Mouse (Mus musculus): ENCODE data around the gene Golgb1.
"Not testable (repeated sequence)": the region's sequence is repeated elsewhere in the genome, so short reads cannot be mapped to it uniquely, and the experiment has no call there.

Gene Golgb1

DNA sequence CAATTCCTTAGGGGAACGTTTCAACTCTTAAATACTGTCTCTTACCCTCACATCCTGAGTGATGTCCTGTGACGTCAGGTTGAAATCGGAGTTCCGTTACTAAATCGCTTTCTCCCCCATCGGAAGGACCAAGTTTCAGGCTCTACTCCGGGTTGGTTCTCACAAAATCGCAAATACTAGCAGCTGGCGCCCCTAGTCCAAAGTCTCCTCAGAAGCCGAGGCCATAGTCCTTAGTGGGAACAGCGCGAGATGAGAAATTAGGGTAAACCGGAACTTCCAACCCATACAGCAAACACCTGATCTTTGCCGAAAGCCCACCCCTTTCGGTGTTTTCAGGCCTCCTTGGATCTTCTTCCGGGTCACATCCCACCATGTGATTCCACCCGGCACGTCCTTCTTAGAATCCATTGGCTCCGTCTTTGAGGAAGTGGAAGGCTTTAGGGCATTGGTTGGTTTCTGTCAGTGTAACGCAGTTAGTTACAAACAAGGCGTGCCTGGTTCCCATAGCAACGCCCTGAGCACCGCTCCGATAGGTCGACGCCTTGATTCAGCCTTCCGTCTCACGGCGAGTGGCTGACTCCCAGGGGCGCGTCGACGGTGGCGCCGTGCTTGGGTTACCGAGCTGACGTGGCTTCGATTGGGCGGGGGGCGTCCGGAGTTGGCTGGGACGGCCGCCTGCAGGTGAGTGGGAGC lies at the start of gene Golgb1, which contains the start of gene Eaf2:
Gene Golgb1 (plus strand): TSS at position 558 of the 693 bp plus-strand sequence.
Gene Eaf2 (minus strand): TSS at position 421 of the 693 bp plus-strand sequence.
- DNase-seq (ENCODE audit: low read depth, low spot score) = peak; percentile 99

DNA sequence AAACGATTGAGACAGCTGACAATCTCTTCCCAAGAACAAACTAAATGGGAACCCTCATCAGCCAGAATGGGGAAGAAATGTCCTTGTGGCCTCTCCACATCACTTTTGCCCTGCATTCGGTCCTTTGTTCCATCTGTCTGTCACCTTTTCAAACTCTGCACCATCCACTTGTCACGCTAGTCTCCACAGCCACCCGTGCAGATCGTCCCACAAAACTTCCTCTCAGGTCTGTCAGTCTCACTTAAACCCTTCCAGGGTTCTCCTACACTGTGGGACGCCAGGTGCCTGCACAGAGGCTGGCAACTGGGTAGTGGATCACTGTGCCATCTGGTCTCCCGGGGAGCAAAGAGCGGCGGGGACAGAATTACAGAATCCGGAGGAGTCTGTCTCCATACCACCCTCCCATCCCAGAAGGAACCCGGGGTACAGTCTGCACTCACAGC lies 47.3 kb upstream of the Golgb1 start:
- no peak for DNase-seq (ENCODE audit: low read depth, low spot score)

DNA sequence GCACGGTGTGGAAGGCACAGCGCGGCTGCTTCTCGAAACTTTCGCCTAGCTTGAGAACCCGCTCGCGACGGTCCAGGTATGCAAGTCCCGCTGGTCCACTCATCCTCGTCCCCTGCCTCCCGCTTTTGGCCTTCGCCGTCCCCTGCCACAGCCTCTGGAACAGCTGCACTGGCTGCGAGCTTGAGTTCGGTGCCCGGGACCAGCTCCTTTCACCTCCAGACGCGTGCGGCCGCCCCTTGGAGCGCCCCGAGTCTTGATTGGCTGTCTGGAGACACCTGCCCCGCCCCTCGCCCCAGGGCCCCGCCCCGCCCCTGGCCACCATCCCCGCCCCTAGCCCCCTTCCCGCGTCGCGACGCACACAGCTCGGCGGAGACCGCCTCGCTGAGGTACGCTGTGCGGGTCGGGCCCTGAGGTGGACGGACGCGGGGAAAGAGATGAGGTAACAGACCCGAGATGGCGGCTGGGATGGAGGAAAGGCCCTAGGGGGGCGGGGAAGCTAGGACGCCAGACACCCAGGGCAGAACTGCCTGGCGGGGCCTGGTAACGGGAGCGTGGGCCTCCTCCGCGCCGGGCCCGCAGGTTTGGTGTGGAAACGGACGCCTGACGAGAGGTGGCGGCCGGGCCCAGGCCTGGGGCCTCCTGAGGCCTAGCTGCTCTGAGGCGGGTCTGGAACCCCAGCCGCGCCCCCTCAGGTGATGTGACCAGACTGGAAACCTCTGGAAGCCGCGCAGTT lies 46.7 kb upstream of the Golgb1 start, which contains the start of gene Iqcb1:
Gene Iqcb1 (plus strand): TSS at position 332 of the 733 bp plus-strand sequence.
- DNase-seq (ENCODE audit: low read depth, low spot score) = peak; percentile 53

DNA sequence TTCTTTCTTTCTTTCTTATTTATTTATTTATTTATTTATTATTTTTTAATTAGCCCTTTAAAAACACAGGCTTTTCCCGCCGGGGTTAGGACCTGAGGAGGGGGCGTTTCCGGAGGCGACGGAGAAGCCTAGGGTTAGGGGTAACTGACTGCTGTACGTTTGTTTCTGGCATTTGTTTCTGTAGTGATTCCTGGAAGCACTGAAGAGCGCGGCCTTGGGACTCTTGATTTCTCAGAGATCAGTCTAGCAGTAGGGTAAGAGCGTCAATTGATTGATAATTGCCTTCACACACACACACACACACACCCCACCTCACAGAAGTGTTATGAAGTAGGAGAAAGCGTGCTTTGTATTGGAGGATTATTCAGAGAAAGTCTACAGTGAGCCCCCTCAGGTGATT lies 46.1 kb upstream of the Golgb1 start:
- no peak for DNase-seq (ENCODE audit: low read depth, low spot score)

DNA sequence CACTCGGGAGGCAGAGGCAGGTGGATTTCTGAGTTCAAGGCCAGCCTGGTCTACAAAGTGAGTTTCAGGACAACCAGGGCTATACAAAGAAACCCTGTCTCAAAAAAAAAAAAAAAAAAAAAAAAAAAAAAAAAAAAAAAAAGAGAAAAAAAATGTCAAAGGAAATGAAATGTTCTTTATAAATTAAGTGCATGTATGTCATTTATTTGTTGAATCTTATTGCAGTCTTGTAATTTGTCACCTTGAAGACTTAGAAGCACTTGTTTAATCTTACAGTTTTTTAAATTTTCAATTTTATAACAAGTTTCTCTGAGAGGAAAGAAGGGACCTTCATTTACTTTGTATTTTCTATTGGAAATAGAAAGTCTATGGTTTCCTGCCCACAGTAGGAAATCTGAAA lies 28.0 kb upstream of the Golgb1 start:
- DNase-seq (ENCODE audit: low read depth, low spot score) = not testable (repeated sequence)

DNA sequence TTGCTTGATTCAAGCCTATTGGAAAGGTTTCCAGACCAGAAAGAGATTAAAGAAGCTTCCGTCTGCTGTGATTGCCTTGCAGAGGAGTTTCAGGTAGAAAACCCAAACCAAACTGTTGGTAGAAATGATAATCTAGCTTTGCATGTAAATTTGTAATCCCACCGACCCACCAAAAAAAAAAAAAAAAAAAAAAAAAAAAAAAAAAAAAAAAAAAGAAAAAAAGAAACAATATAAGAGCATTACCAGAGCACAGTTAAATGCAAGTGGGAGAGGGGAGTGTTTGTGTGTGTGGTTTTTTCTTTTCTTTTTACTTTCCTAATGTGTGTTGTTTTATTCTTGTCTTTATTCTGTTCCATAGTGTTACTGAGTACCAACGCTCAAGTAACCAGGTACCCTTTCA lies 23.7 kb upstream of the Golgb1 start:
- DNase-seq (ENCODE audit: low read depth, low spot score) = no peak

DNA sequence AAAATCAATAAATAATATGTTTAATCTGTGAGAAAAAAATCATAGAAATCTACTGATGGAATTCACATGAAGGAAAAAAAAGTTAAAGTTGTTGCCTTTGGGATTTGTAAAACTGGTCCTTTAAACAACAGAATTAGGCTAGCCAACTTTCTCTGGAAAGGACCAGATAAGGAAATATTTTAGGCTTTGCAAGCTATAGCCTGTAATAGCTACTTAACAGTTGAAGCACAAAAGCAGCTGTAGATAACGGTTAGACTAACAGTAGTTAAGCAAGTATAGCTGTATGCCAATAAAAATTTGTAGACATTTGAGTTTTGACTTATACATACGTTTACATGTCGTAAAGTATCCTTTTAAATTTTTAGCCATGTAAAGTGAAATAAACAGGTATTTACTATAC lies 11.4 kb upstream of the Golgb1 start:
- DNase-seq (ENCODE audit: low read depth, low spot score) = no peak

DNA sequence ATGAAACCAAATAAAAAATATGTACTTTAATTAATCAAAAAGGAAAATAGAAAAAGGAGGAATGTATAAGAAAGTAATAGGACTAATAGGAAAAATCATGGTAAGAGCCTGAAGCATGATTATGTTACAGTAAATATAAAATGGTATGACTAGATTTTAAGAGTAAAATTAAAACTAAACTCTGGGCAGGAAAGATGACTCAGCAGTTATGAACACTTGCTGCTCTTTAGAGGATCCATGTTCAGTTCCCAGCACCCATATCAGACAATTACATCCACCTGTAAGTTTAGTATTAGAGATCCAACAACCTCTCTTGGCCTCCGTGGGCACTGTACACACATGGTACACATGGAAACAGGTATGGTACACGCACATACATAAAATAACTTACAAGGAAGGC lies 5.5 kb upstream of the Golgb1 start:
- DNase-seq (ENCODE audit: low read depth, low spot score) = no peak

DNA sequence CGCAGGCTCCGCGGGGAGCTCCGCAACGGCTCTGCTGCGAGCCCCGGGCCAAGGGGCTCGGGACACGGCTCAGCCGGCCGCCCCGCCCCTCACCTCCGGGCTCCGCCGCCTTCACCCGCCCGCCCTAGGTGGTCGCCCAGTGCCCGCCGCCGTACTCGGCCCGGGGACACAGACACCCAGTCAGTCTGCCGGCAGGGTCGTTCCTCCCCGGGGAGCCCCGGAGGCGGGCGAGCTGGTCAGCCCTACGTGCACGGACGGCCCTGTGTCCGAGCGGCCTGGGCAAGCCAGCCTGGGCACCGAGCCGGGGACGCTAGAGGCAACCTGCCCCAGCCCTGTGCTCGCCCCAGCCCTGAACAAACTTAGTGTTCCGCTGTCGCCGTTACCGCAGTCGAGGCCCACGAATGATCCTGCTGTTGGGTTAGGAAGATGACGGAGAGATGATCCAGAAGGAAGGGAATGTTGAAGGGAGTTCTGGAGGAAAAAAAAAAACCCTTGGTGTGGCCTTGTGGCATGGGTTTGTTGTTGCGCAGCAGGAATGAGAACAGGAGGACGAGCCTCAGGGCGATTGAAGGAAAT lies 424 bp downstream of the Golgb1 start:
- no peak for DNase-seq (ENCODE audit: low read depth, low spot score)

DNA sequence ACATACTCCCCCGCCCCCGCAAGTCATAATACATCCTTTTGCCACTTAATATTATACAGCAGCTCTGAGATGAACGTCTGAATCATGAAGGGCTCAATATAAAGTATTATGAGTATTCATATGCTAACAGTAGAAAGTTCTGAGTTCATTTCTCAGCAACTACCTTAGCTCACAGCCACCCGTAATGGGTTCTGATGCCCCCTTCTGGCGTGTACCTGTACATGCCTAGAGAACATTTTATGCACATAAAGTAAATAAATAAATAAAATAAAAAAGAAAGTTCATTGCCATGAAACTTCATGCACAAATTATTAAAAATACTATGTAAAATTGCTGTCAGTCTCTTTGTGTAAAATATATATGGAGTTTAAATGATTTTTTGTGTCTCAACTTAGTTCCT lies 2.4 kb downstream of the Golgb1 start:
- no peak for DNase-seq (ENCODE audit: low read depth, low spot score)

DNA sequence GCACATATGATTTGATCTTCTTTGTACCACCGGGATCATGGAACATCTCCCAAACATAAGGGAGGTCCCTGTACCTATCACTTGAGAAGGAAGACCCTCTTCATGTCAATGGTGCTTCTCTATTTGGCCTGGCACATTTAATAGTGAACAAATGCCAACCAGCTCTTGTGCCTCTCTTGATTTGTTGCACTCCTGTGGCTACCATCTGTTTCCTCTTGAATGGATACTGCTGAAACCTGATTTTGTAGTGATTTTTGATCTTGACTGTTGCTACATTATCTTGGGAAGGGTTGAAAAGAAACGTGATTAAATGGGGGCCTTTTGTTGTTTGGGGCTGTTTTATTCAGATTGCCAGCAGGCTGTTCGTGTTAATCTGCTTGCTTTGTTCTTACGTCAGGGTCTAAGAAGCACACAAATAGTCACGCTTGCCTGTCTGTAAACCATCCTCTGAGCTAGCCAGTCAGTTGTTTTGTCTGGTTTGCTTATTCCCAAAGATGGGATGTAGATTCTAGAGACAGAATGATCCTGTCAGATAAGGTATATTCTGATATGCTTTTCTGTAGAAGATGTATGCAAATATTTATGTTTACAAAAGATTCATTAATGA lies 7.9 kb downstream of the Golgb1 start:
- DNase-seq (ENCODE audit: low read depth, low spot score) = no peak

DNA sequence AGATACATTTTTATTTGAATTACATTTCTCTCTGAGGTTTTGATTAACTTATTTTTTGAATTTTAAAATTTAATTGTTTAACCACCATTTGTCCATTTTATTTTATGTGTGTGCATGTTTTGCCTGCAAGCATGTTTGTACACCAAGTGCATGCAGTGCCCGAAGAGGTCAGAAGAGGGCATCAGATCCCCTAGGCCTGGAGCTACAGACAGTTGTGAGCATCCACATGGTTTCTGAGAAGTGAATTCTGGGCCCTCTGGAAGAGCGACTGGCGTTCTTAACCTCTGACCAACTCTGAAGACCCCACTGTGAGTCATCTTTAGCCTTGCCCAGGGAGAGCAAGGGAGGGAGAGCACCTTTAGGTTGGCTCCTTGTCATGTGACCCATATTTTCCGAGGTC lies 9.9 kb downstream of the Golgb1 start:
- no peak for DNase-seq (ENCODE audit: low read depth, low spot score)

DNA sequence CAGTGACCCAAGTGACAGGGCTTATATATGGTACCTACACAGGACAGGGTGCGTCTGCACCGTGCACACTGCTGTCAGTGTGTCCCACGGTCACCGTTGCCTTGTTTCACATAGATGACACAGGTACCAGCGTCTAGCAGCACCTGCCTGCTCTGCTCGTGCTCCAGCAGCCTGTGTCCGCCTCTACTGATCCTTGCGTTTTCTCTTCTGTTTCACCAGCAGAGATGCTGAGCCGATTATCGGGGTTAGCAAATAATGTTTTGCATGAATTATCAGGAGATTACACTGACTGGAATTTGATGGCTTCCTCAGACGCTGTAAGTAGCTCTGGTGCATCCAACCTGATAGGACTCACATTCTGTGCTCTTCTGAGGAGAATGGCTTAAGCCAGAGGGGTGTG lies 11.0 kb downstream of the Golgb1 start:
- DNase-seq (ENCODE audit: low read depth, low spot score) = peak; percentile 54

DNA sequence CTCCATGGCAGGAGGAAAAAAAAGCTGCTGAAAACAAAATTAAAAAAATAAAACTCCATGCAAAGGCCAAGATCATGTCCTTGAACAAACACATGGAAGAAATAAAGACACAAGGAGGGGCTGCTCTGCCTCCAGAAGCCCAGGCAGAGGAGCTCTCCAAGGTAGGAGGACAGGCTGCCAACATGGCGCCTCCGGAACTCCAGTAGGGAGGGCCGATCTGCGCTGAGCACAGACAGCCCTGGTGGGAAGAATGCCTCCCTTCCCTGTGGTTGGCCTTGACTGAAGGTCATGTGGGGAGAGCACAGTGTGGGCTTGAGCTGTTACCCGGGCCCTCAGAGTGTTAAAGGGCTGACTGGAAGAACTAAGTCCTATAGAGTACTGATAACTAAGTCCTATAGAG lies 12.6 kb downstream of the Golgb1 start:
- DNase-seq (ENCODE audit: low read depth, low spot score) = no peak

DNA sequence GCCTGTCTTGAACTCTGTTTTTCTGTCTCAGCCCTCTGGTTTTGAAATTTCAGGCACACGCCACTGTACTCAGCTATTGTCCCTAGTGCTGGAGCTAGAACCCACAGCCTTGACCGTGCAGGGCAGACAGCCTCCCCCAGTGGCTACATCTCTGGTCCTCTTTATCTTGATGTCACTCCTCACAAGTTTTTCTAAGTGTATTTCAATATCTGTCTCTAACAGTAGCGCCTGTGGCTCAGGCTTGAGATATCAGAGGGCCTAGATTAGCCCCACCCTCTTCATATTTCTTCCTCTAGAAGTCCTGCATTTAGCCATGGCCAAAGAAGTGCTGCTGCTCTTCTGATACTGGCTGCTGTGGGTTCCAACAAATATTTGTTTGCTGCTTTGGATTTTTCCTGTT lies 15.6 kb downstream of the Golgb1 start:
- no peak for DNase-seq (ENCODE audit: low read depth, low spot score)

DNA sequence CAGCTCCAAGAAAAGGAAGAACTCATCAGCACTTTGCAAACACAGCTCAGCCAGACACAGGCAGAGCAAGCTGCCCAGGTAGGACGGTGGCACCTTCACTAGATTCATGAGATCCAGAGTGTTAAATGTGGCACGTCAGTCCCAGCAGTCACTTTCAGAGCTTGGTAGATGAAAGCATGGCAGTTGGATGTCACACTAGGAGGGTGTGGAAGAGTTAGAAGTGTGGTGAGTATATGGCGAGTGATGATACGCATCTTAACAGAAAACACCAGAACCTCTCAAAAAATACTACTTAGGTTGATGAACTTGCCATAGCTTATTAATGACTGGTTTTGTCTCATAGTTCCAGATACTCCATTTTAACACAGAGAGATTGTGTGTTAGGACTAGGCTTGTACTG lies 16.5 kb downstream of the Golgb1 start:
- no peak for DNase-seq (ENCODE audit: low read depth, low spot score)

DNA sequence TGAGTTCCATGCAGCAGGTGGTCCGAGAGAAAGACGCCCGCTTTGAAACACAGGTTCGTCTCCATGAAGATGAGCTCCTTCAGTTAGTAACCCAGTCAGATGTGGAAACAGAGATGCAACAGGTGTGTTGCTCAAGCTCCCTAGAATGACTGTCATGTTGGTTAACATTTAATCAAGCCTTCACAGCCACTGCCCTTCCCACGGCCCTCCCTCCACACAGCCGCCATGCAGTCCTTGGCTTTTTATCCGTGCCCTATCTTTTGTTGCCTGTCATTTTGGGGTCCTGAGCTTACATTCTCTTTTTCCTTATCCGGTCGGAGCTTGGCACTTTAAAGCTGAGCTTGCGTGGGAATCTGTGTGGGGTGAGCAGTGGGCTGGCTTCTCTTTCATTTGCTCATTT lies 18.4 kb downstream of the Golgb1 start:
- no peak for DNase-seq (ENCODE audit: low read depth, low spot score)

DNA sequence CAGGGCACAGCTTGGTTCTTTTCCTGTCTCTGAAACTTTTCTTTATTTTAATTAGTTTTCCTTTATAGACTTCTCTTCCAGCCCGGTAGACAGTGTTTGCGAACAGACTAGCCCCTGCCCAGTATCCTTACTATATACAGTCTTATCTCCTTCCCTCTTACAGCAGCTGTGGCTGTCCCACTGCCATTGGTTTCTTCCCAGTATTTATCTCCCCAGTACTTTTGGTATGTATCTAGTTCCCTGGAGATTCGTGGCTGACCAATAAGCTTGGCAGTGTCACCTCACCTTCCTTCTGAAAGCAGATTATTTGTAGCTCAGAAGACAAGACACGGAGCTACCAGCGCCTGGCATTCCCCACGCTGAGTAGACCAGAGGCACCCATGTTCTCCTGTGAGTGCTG lies 21.8 kb downstream of the Golgb1 start:
- DNase-seq (ENCODE audit: low read depth, low spot score) = no peak

DNA sequence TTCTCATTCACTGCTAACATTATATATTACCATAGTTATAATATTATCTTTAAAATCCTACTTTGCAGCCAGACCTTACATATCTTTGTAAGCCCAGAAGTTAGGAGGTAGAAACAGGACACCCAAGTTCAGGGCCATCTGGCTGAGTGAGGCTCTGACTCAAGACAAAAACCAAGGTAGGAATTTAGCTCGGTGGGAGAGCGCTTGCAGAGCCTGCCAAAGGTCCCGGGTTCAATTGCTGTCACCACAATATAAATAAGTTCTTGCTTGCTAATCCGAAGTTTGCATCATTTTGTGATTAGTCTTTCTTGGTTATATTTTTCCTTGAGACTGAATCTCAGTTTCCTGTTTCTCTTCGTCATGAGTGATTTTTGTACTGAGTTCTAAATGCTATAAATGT lies 28.2 kb downstream of the Golgb1 start:
- DNase-seq (ENCODE audit: low read depth, low spot score) = no peak

DNA sequence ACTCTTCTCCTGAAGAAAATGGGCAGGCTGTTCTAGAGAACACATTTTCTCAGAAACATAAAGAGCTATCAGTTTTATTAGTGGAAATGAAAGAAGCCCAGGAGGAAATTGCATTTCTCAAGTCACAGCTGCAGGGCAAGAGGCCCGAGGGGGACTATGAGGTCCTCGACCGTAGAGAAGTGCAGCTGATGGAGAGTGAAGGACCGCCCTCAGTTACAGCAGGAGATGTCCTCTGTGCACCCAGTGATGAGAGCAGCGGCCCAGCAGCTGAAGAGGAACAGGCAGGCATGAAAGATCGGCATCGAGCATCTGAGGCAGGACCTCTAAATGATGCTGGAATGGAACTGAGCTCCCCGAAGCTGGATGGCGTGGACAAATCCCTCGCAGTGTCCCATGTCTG lies 37.0 kb downstream of the Golgb1 start:
- DNase-seq (ENCODE audit: low read depth, low spot score) = no peak

DNA sequence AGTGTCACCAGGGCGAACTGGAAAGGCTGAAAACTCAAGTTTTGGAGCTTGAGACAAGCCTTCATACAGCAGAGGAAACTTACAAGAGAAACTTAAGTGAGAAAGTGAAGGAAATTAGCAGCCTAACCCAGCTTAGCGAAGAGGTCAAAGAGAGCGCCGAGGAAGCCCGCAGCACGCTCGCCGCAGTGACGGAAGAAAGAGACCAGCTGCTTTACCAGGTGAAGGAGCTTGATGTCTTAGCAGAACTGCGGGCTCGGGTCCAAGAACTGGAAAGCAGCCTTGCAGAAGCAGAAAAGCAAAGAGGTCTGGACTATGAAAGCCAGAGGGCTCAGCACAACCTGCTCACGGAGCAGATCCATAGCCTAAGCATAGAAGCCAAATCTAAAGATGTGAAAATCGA lies 37.4 kb downstream of the Golgb1 start:
- no peak for DNase-seq (ENCODE audit: low read depth, low spot score)

DNA sequence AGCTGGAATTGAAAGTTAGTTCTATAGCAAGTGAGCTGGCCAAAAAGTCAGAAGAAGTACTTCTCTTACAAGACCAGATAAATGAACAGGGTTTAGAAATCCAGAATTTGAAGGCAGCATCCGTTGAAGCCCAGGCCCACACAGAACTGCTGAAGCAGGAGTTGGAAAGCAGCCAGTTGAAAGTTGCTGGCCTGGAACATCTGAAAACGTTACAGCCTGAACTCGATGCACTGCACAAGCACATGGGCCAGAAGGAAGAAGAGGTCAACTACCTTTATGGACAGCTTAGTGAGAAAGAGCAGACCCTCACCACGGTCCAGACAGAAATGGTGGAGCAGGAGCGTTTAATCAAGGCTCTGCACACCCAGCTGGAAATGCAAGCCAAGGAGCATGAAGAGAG lies 39.3 kb downstream of the Golgb1 start:
- DNase-seq (ENCODE audit: low read depth, low spot score) = no peak

All from retina, adult 2 months (tissue).